Mouse (Mus musculus): ENCODE measurements at regions not wholly inside any gene's neighbourhood (a gene's known extent, or its start where the extent isn't known, plus 50 kb on each side); places are given as distances from the start of the nearest gene placed in this dataset.
A peak's percentile ranks its signal among the peaks of the same experiment; 100 is the strongest.

GRCm38 (mm10) chrX:77009336-77009735, 406.6 kb upstream of the Cldn34d start:
- DNase-seq: no peak

GRCm38 (mm10) chrX:77013890-77014289, 411.2 kb upstream of the Cldn34d start:
- DNase-seq: no peak

- DNase-seq: peak; percentile 3
These were observed 448.0 kb upstream of the Cldn34d start for GRCm38 (mm10) chrX:77050401-77051381.

GRCm38 (mm10) chrX:77052036-77052435, 449.3 kb upstream of the Cldn34d start:
- no peak for DNase-seq

GRCm38 (mm10) chrX:77079776-77080175, 431.0 kb upstream of the Tbl1x start:
- peak; percentile 5 for DNase-seq

GRCm38 (mm10) chrX:77082716-77083115, 428.1 kb upstream of the Tbl1x start:
- DNase-seq: no peak

- DNase-seq: no peak
These were observed 389.1 kb upstream of the Tbl1x start for GRCm38 (mm10) chrX:77121761-77122160.

All from right cerebral cortex, postnatal 25 days (tissue).